Mouse (Mus musculus): ENCODE measurements around the gene Rbm20. TPM values are rescaled to one million over a fixed set of nuclear protein-coding genes. Genes with fewer than 3 reads are reported as not detected.

Gene Rbm20
- polyA plus RNA-seq, 1 experiment from 2014 or later: 1.2 TPM

DNA sequence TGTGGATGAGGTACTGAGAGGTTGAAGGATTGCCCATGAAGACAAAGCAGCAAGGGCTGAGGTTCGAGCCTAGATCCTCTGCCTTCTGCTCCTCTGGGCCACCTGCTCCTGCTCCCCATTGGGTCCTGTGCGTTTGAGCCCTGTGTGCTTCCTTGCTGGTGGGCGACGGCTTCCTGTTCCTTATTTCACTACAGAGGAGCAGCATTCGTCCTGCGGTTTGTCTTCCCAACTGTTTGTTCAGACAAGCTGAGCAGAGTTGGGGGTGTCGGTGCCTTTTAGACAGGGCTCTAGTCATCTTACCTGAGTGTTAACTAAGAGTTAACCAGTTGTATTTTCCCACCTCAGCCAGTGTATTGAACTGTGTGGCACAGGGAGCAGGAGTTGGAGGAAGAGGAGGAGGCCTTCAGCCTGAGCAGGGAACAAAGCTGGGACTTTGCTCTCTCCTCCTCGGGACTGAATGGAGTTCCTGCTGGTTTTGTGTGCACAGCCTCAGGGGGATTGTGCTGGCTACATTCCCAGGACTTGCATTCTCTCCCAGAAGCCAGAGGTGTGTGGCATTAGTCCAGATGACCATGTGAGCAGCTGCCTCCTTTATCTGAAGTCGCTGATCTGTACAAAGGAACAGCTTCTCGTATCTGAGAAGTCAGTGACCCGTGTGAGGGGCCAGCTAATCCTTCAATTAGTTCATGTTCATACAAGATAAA is 97.0 kb downstream of the Rbm20 start:
- peak; percentile 66; the same call in 1 of the 2 replicates for ATAC-seq (ENCODE audit: low read depth)
- H3K9ac ChIP-seq (replicated peaks; ENCODE audit: low read depth, low read length): no peak overlapping the region

DNA sequence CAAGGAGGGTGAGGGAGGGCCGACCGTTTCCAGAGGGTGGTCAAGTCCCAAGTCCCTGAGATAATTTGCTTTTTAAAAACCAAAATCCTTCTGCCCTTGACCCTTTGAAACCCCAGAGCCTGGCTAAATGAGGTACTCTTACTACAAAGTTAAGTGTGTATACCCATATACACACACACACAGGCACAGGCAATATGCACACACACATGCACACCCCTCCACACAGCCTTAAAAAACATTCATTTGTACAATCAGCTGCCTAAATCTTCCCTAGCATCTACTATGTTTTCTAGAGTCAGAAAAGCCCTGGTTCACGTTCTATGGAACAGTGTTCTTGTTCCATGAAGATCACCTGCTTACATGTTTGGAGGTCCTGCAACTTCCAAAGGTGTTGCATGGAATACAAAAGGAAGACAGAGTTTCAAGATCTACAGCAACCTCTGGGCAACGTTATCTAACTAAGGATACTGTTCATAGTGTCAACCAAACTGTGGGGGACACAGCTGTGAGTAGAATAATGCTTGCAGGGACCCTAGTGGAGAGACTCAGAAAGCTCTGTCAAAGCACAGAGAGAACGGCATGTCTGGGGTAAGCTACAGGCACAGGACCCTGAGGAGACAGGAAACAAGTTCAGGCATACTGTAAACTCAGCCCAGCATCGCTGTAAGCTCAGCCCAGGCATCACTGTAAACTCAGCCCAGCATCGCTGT is 97.7 kb downstream of the Rbm20 start:
- H3K9ac ChIP-seq (replicated peaks; ENCODE audit: low read depth, low read length): no peak overlapping the region
- no peak for ATAC-seq (ENCODE audit: low read depth)

More for the DNA sequence above, 97.0 kb downstream of the Rbm20 start:
- H3K27ac ChIP-seq (ENCODE audit: low read depth, low read length): no peak overlapping the region
- H3K9me3 ChIP-seq (ENCODE audit: control insufficient read depth, low read length): no peaks in the 10 kb centered on the region
- H3K4me3 ChIP-seq (ENCODE audit: low read depth, low read length): no peak overlapping the region
- H3K27me3 ChIP-seq (ENCODE audit: control insufficient read depth, insufficient read depth, low read length): no peaks in the 10 kb centered on the region
- 54% methylated on average over 11 of the region's 11 CpGs for WGBS
- H3K4me2 ChIP-seq (ENCODE audit: low read depth, low read length): no peak overlapping the region
- no peaks in the 10 kb centered on the region for H3K36me3 ChIP-seq (ENCODE audit: control insufficient read depth, insufficient read depth, low read length)
- H3K4me1 ChIP-seq (ENCODE audit: control insufficient read depth, insufficient read depth, low read length): no peaks in the 10 kb centered on the region

DNA sequence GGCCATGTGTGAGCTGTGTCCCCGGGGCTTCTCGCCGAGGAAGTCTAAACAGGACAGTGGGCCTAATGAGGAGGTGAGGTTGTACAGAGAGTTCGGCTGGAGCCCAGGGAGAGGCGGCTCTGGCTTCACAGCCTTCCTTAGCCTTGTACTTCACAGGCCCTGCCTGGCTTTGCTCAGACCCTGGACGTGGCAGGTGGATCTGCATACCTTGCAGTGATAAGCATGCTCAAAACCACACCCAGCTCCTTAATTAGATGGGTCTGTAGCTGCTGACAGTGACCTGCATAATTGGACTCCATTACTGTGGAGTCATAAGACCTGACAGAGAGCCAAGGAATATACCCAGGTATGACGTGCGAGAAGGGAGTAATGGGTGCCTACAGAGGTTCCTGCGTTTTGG is 102.3 kb downstream of the Rbm20 start:
- Histone ChIP-seq H3K36me3 (ENCODE audit: control insufficient read depth, insufficient read depth, low read length) (no peaks in the 10 kb centered on the region), H3K4me2 (ENCODE audit: low read depth, low read length) (no peak overlapping the region), H3K27me3 (ENCODE audit: control insufficient read depth, insufficient read depth, low read length) (no peaks in the 10 kb centered on the region), H3K4me3 (ENCODE audit: low read depth, low read length) (no peak overlapping the region), H3K27ac (ENCODE audit: low read depth, low read length) (no peak overlapping the region), H3K9ac (replicated peaks; ENCODE audit: low read depth, low read length) (no peak overlapping the region), H3K4me1 (ENCODE audit: control insufficient read depth, insufficient read depth, low read length) (no peaks in the 10 kb centered on the region), H3K9me3 (ENCODE audit: control insufficient read depth, low read length) (no peaks in the 10 kb centered on the region)
- ATAC-seq (ENCODE audit: low read depth): no peak
- 89% methylated on average over 9 of the region's 9 CpGs for WGBS

More for the DNA sequence above, 97.7 kb downstream of the Rbm20 start:
- H3K4me2 ChIP-seq (ENCODE audit: low read depth, low read length): no peak overlapping the region
- H3K36me3 ChIP-seq (ENCODE audit: control insufficient read depth, insufficient read depth, low read length): no peaks in the 10 kb centered on the region
- WGBS: 56% methylated on average over 7 of the region's 7 CpGs
- no peaks in the 10 kb centered on the region for H3K4me1 ChIP-seq (ENCODE audit: control insufficient read depth, insufficient read depth, low read length)
- no peaks in the 10 kb centered on the region for H3K9me3 ChIP-seq (ENCODE audit: control insufficient read depth, low read length)
- H3K27ac ChIP-seq (ENCODE audit: low read depth, low read length): no peak overlapping the region
- no peak overlapping the region for H3K4me3 ChIP-seq (ENCODE audit: low read depth, low read length)
- no peaks in the 10 kb centered on the region for H3K27me3 ChIP-seq (ENCODE audit: control insufficient read depth, insufficient read depth, low read length)

DNA sequence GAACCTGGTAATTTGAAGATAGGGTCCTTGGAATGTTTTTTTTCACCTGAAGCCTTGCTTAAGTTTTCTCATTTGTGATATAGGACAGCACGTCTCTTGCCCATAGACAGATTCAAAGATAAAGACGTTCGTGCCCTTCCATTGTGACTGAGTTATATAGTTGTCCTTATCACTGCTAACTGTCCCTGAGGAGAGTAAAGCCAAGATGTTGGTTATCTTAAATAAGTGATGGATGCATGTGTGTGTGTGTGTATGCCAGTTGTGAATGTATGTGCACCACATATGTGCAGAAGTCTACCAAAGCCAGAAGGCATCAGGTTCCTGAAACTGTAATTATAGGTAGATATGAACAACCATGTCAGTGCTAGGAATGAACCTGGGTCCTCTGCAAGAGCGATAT is 102.7 kb downstream of the Rbm20 start:
- Histone ChIP-seq H3K36me3 (ENCODE audit: control insufficient read depth, insufficient read depth, low read length) (no peaks in the 10 kb centered on the region), H3K4me3 (ENCODE audit: low read depth, low read length) (no peak overlapping the region), H3K4me1 (ENCODE audit: control insufficient read depth, insufficient read depth, low read length) (no peaks in the 10 kb centered on the region), H3K27me3 (ENCODE audit: control insufficient read depth, insufficient read depth, low read length) (no peaks in the 10 kb centered on the region), H3K4me2 (ENCODE audit: low read depth, low read length) (no peak overlapping the region), H3K27ac (ENCODE audit: low read depth, low read length) (no peak overlapping the region), H3K9me3 (ENCODE audit: control insufficient read depth, low read length) (no peaks in the 10 kb centered on the region), H3K9ac (replicated peaks; ENCODE audit: low read depth, low read length) (no peak overlapping the region)
- WGBS: 93% methylated on average over 4 of the region's 4 CpGs
- ATAC-seq (ENCODE audit: low read depth): no peak

DNA sequence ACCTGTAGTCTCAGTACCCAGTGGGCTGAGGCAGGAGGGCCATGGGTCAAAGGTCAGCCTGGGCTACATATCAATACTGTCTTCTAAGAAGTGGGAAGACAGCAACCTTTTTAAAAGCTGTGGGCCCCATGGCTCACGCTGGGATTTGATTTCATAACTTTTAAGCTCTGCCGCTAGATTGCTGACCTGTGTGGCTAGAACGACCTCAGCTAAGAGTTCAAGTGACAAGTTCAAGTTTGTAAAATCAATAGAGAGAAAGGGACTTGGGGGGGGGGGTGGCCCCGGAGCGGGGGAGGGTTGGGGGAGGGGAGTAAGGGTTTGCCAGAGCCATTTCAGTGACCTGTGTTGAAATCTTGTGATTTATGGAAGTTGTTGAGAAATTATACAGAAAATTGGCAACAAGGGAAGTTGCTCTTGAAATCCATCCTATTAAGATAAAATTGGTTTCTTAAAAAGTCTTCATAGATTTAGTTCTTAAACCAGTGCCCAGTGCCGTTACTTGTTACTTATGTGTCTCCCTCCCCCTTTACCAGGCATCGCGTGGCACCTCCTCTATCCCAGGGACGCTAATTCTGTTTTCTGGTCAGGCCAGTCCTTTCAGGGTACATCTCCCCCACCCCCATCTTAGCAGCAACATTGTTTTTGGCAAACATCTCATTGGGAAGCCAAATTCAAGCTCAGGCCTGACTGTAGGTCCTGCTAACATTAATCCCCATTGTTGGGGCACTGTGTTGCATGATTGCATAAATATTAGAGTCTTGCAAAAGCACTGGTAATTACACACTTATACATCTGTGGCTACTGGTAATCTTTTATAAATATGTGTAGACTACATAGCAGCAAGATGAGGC is 103.9 kb downstream of the Rbm20 start:
- Histone ChIP-seq H3K4me3 (ENCODE audit: low read depth, low read length) (no peak overlapping the region), H3K36me3 (ENCODE audit: control insufficient read depth, insufficient read depth, low read length) (no peaks in the 10 kb centered on the region), H3K27ac (ENCODE audit: low read depth, low read length) (no peak overlapping the region), H3K9ac (replicated peaks; ENCODE audit: low read depth, low read length) (no peak overlapping the region), H3K4me1 (ENCODE audit: control insufficient read depth, insufficient read depth, low read length) (no peaks in the 10 kb centered on the region), H3K9me3 (ENCODE audit: control insufficient read depth, low read length) (no peaks in the 10 kb centered on the region), H3K4me2 (ENCODE audit: low read depth, low read length) (no peak overlapping the region), H3K27me3 (ENCODE audit: control insufficient read depth, insufficient read depth, low read length) (no peaks in the 10 kb centered on the region)
- ATAC-seq (ENCODE audit: low read depth): no peak
- 71% methylated on average over 9 of the region's 9 CpGs for WGBS

DNA sequence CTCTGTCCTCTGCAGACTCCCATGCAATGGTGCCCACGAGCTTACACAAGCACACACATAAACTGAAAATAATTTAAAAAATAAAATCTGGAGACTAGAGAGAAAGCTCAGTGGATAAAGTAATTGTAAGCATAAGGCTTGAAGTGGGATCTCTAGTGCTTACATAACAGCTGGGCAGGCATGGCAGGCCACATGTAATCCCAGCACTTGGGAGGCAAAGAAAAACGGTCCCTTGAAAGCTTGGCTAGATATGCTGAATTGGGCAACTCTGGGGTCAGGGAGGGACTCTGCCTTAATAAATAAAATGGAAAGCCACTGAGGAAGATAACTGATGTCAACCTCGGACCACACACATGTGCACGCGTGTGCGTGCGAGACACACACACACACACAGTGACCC is 104.7 kb downstream of the Rbm20 start:
- Histone ChIP-seq H3K27me3 (ENCODE audit: control insufficient read depth, insufficient read depth, low read length) (no peaks in the 10 kb centered on the region), H3K4me2 (ENCODE audit: low read depth, low read length) (no peak overlapping the region), H3K4me3 (ENCODE audit: low read depth, low read length) (no peak overlapping the region), H3K9ac (replicated peaks; ENCODE audit: low read depth, low read length) (no peak overlapping the region), H3K27ac (ENCODE audit: low read depth, low read length) (no peak overlapping the region), H3K36me3 (ENCODE audit: control insufficient read depth, insufficient read depth, low read length) (no peaks in the 10 kb centered on the region), H3K4me1 (ENCODE audit: control insufficient read depth, insufficient read depth, low read length) (no peaks in the 10 kb centered on the region), H3K9me3 (ENCODE audit: control insufficient read depth, low read length) (no peaks in the 10 kb centered on the region)
- WGBS: 91% methylated on average over 7 of the region's 7 CpGs
- ATAC-seq (ENCODE audit: low read depth): no peak

DNA sequence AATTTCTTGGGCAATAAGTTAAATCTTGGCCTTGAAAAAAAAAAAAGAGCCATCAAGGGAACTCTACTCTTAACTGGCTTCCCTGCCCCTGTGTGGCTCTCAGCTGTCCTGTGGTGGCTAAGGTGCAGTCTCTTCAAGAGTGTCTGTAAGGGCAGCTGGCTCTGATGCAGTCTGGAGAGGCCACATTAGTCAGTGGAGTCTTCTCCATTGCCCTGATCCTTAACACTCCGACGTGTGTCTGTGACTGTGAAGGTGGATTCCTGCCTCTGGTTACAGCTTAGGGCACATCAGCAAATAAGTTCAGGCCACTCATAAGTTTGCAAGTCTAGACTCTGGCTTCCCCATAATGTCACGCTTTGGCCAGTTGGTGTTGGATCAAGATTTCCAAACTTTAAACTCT is 108.2 kb downstream of the Rbm20 start:
- no peaks in the 10 kb centered on the region for H3K27me3 ChIP-seq (ENCODE audit: control insufficient read depth, insufficient read depth, low read length)
- no peak for ATAC-seq (ENCODE audit: low read depth)
- no peak overlapping the region for H3K27ac ChIP-seq (ENCODE audit: low read depth, low read length)
- H3K9me3 ChIP-seq (ENCODE audit: control insufficient read depth, low read length): no peaks in the 10 kb centered on the region
- 93% methylated on average over 3 of the region's 3 CpGs for WGBS
- no peak overlapping the region for H3K9ac ChIP-seq (replicated peaks; ENCODE audit: low read depth, low read length)
- H3K4me3 ChIP-seq (ENCODE audit: low read depth, low read length): no peak overlapping the region
- no peaks in the 10 kb centered on the region for H3K36me3 ChIP-seq (ENCODE audit: control insufficient read depth, insufficient read depth, low read length)
- H3K4me1 ChIP-seq (ENCODE audit: control insufficient read depth, insufficient read depth, low read length): no peaks in the 10 kb centered on the region
- no peak overlapping the region for H3K4me2 ChIP-seq (ENCODE audit: low read depth, low read length)

DNA sequence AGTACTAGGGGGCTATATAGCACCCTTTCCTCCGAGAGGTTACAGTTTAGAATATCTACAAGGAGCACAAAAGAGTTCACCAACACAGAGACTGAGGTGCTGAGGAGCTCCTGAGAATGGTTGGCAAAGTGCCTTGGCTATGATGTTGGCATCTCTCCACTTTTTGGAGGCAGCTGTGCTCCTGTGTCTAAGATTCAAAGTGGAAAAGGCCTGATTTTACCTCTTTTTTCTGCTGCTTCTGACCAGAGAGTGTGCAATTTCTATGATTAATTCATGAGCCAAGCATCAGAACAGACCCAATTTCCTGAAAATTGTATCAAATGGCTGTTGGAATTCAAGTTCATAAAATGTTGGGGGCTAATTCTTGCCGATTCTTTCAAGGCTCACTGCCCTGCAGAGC is 109.1 kb downstream of the Rbm20 start:
- 45% methylated on average over 2 of the region's 2 CpGs for WGBS
- no peak overlapping the region for H3K4me3 ChIP-seq (ENCODE audit: low read depth, low read length)
- no peak overlapping the region; the same call in 1 of the 2 replicates for H3K27ac ChIP-seq (ENCODE audit: low read depth, low read length)
- no peaks in the 10 kb centered on the region for H3K4me1 ChIP-seq (ENCODE audit: control insufficient read depth, insufficient read depth, low read length)
- no peak for ATAC-seq (ENCODE audit: low read depth)
- H3K4me2 ChIP-seq (ENCODE audit: low read depth, low read length): no peak overlapping the region
- H3K9me3 ChIP-seq (ENCODE audit: control insufficient read depth, low read length): no peaks in the 10 kb centered on the region
- no peaks in the 10 kb centered on the region for H3K27me3 ChIP-seq (ENCODE audit: control insufficient read depth, insufficient read depth, low read length)
- H3K9ac ChIP-seq (replicated peaks; ENCODE audit: low read depth, low read length): no peak overlapping the region
- H3K36me3 ChIP-seq (ENCODE audit: control insufficient read depth, insufficient read depth, low read length): no peaks in the 10 kb centered on the region

DNA sequence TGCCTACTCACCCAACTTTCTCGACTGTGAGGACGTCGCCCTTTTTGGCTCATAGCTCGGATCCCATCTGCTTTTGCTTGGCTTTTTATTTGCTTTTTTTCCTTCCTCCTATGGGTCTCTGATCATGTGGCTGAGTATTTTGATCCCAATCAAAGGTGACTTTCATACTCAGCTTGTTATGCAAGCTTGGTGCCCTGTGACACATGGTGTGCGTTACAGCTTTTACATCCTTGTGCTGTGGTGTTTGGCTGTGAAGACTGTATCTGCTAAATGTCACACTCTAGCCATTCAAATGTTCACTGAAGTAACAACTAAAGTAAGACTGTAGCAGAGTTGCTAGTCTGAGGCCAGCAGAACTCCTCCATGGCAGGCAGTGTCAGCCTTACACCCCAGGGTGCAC is 109.7 kb downstream of the Rbm20 start:
- ATAC-seq (ENCODE audit: low read depth): no peak
- no peak overlapping the region for H3K9ac ChIP-seq (replicated peaks; ENCODE audit: low read depth, low read length)
- no peaks in the 10 kb centered on the region for H3K4me1 ChIP-seq (ENCODE audit: control insufficient read depth, insufficient read depth, low read length)
- WGBS: 65% methylated on average over 5 of the region's 5 CpGs
- no peak overlapping the region for H3K4me3 ChIP-seq (ENCODE audit: low read depth, low read length)
- H3K9me3 ChIP-seq (ENCODE audit: control insufficient read depth, low read length): no peaks in the 10 kb centered on the region
- no peaks in the 10 kb centered on the region for H3K36me3 ChIP-seq (ENCODE audit: control insufficient read depth, insufficient read depth, low read length)
- H3K27ac ChIP-seq (ENCODE audit: low read depth, low read length): no peak overlapping the region
- H3K27me3 ChIP-seq (ENCODE audit: control insufficient read depth, insufficient read depth, low read length): no peaks in the 10 kb centered on the region
- no peak overlapping the region for H3K4me2 ChIP-seq (ENCODE audit: low read depth, low read length)
